Mouse (Mus musculus): Measurements from ENCODE around the gene Rimklb.

DNA sequence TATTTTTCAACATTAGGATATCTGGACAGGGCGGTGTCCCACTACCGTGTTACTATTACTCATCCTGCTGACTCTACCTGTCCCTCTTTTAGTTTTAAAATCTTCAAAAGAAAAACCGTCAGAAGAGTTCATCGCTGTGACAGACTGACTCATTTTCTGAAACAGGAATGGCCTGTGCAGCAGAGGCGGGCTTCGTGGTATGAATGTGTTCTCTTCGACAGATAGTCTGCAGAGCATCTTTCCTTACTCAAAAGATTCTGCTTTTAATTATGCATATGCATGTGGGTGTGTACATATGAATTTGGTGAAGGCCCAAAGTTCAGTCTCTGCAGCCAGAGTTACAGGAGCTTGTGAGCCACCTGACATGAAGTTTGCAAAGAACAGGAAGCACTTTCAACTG, 50.7 kb downstream of the Rimklb start:
- TF ChIP-seq CTCF (IDR thresholded peaks at IDR 0.05; ENCODE audit: control insufficient read depth, insufficient read depth, insufficient read length) (no peak), USF1 (IDR thresholded peaks at IDR 0.05; ENCODE audit: low read depth) (no peak)
